Mouse (Mus musculus) fat pad, adult 2 months (tissue): ENCODE results near the gene Ralgds.
A peak's percentile ranks its signal among the peaks of the same experiment; 100 is the strongest.
"Not testable (repeated sequence)": the region's sequence is repeated elsewhere in the genome, so short reads cannot be mapped to it uniquely, and the experiment has no call there.

Source experiments
- DNase-seq: peaks from one replicate; pipeline ENCODE4 v3.0.0-alpha.2; 2011; ENCODE audit warnings: low read depth, low spot score; ENCODE audit errors: extremely low read depth

The Ralgds gene

GRCm38 (mm10) chr2:28512798-28513401 is at the start of gene Ralgds:
Ralgds (plus strand) TSS chr2:28513125.
- DNase-seq, result no peak

- no peak for DNase-seq
Observed at GRCm38 (mm10) chr2:28463919-28464318, 49.0 kb upstream of the Ralgds start.

- no peak for DNase-seq
Observed at GRCm38 (mm10) chr2:28464919-28465318, 48.0 kb upstream of the Ralgds start.

- DNase-seq, result peak; percentile 13
Observed at GRCm38 (mm10) chr2:28465836-28466518, 46.9 kb upstream of the Ralgds start, which contains the start of gene 1700007K13Rik. 1700007K13Rik (minus strand) TSS chr2:28466332.

- DNase-seq, result no peak
Observed at GRCm38 (mm10) chr2:28467860-28468485, 45.0 kb upstream of the Ralgds start, which contains the start of gene Mrps2. Mrps2 (plus strand) TSS chr2:28468066.

- no peak for DNase-seq
Observed at GRCm38 (mm10) chr2:28468486-28469225, 44.3 kb upstream of the Ralgds start.

GRCm38 (mm10) chr2:28469461-28469860 is 43.5 kb upstream of the Ralgds start:
- DNase-seq, result no peak

- no peak for DNase-seq
Observed at GRCm38 (mm10) chr2:28470591-28470990, 42.3 kb upstream of the Ralgds start.

- DNase-seq, result not testable (repeated sequence)
Observed at GRCm38 (mm10) chr2:28472011-28472410, 40.9 kb upstream of the Ralgds start.

GRCm38 (mm10) chr2:28477993-28478392 is 34.9 kb upstream of the Ralgds start:
- not testable (repeated sequence) for DNase-seq

- DNase-seq, result no peak
Observed at GRCm38 (mm10) chr2:28479208-28480204, 33.4 kb upstream of the Ralgds start.

GRCm38 (mm10) chr2:28483861-28484260 is 29.1 kb upstream of the Ralgds start:
- DNase-seq, result no peak

GRCm38 (mm10) chr2:28494521-28494920 is 18.4 kb upstream of the Ralgds start:
- no peak for DNase-seq

GRCm38 (mm10) chr2:28495207-28495756 is 17.6 kb upstream of the Ralgds start:
- no peak for DNase-seq

- no peak for DNase-seq
Observed at GRCm38 (mm10) chr2:28495801-28496595, 16.9 kb upstream of the Ralgds start.

- DNase-seq, result no peak
Observed at GRCm38 (mm10) chr2:28496671-28497070, 16.3 kb upstream of the Ralgds start, which contains the start of gene Gbgt1. Gbgt1 (plus strand) TSS chr2:28496891.

- DNase-seq, result no peak
Observed at GRCm38 (mm10) chr2:28497561-28497960, 15.4 kb upstream of the Ralgds start.

GRCm38 (mm10) chr2:28498431-28498830 is 14.5 kb upstream of the Ralgds start:
- no peak for DNase-seq

GRCm38 (mm10) chr2:28502987-28503386 is 9.9 kb upstream of the Ralgds start:
- DNase-seq, result no peak
